Mouse (Mus musculus): ENCODE results near the gene Umad1.

Umad1 gene

GRCm38 (mm10) chr6:8416802-8417569 lies 157.9 kb downstream of the Umad1 start:
- no peak for DNase-seq (ENCODE audit: low spot score)

- no peak for DNase-seq (ENCODE audit: low spot score)
Observed at GRCm38 (mm10) chr6:8419485-8420186, 160.5 kb downstream of the Umad1 start.

GRCm38 (mm10) chr6:8420187-8420503 lies 161.1 kb downstream of the Umad1 start:
- DNase-seq (ENCODE audit: low spot score): no peak

GRCm38 (mm10) chr6:8421421-8421820 lies 162.3 kb downstream of the Umad1 start:
- DNase-seq (ENCODE audit: low spot score): no peak

GRCm38 (mm10) chr6:8421959-8422581 lies 163.0 kb downstream of the Umad1 start:
- DNase-seq (ENCODE audit: low spot score): no peak

GRCm38 (mm10) chr6:8423142-8423541 lies 164.1 kb downstream of the Umad1 start:
- DNase-seq (ENCODE audit: low spot score): no peak

- DNase-seq (ENCODE audit: low spot score): no peak
Observed at GRCm38 (mm10) chr6:8427692-8428091, 168.6 kb downstream of the Umad1 start.

GRCm38 (mm10) chr6:8430610-8431234 lies 171.6 kb downstream of the Umad1 start:
- no peak for DNase-seq (ENCODE audit: low spot score)

GRCm38 (mm10) chr6:8433179-8433578 lies 174.1 kb downstream of the Umad1 start:
- DNase-seq (ENCODE audit: low spot score): no peak

GRCm38 (mm10) chr6:8437937-8438336 lies 178.8 kb downstream of the Umad1 start:
- DNase-seq (ENCODE audit: low spot score): no peak

- no peak for DNase-seq (ENCODE audit: low spot score)
Observed at GRCm38 (mm10) chr6:8441814-8442213, 182.7 kb downstream of the Umad1 start.

GRCm38 (mm10) chr6:8446786-8447185 lies 187.7 kb downstream of the Umad1 start:
- DNase-seq (ENCODE audit: low spot score): no peak

- DNase-seq (ENCODE audit: low spot score): no peak
Observed at GRCm38 (mm10) chr6:8455599-8455998, 196.5 kb downstream of the Umad1 start.

- DNase-seq (ENCODE audit: low spot score): no peak
Observed at GRCm38 (mm10) chr6:8458596-8458995, 199.5 kb downstream of the Umad1 start.

GRCm38 (mm10) chr6:8462447-8462846 lies 203.4 kb downstream of the Umad1 start:
- DNase-seq (ENCODE audit: low spot score): no peak

GRCm38 (mm10) chr6:8465388-8465787 lies 206.3 kb downstream of the Umad1 start:
- DNase-seq (ENCODE audit: low spot score): no peak

GRCm38 (mm10) chr6:8465985-8466384 lies 206.9 kb downstream of the Umad1 start:
- DNase-seq (ENCODE audit: low spot score): no peak

GRCm38 (mm10) chr6:8467667-8468337 lies 208.7 kb downstream of the Umad1 start:
- DNase-seq (ENCODE audit: low spot score): no peak

GRCm38 (mm10) chr6:8469918-8470317 lies 210.8 kb downstream of the Umad1 start:
- DNase-seq (ENCODE audit: low spot score): no peak

- no peak for DNase-seq (ENCODE audit: low spot score)
Observed at GRCm38 (mm10) chr6:8472125-8472524, 213.0 kb downstream of the Umad1 start.

GRCm38 (mm10) chr6:8472915-8473314 lies 213.8 kb downstream of the Umad1 start:
- DNase-seq (ENCODE audit: low spot score): no peak

- DNase-seq (ENCODE audit: low spot score): no peak
Observed at GRCm38 (mm10) chr6:8473498-8473897, 214.4 kb downstream of the Umad1 start.

Measured in urinary bladder, postnatal 25 days (tissue).